Mouse (Mus musculus): ENCODE data around the gene Alpl. TPM values are rescaled to one million over a fixed set of nuclear protein-coding genes. Genes with fewer than 3 reads are reported as not detected.
A peak's percentile ranks its signal among the peaks of the same experiment; 100 is the strongest.

Gene Alpl
- total and polyA plus RNA-seq, 2 experiments from 2014 or later, result 10.1 to 11.2 TPM

DNA sequence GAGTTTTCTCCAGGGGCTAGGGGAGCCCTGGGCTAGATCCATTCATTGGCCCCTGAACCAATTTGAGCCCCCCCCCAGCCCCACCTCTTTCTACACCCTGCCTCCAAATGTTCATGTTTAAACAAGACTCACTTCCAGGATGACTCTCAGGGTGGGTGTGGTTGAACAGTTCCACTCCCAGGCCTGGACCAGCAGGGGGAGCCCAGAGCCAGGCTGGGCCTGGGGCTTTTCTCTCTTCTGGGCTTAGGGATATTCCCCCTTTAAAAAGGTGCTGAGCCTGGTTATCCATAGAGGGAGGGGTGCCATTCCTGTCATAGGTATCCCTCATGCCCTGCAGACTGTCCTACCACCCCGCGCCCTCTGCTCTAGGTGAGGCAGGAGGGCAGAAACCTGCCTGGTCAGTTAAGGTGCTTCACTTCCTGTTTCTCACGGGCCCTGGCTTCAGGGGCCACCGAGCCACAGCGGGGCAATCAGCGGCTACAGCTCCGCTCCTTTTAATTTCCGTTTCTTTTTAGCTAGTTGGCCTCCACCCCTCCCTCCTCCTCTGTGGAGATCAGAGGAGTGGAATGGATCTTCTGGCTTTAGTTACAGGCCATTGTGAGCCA lies 82.1 kb downstream of the Alpl start:
- DNase-seq (no peak), ATAC-seq (no peak)
- no peak overlapping the region for H3K4me2 ChIP-seq (ENCODE audit: low read depth)
- no peaks in the 10 kb centered on the region for H3K9me3 ChIP-seq (ENCODE audit: low read length)
- 48% methylated on average over 8 of the region's 8 CpGs for WGBS
- no peak overlapping the region for H3K9ac ChIP-seq
- peak; percentile 50 for TF ChIP-seq CTCF (IDR thresholded peaks at IDR 0.05; ENCODE audit: low read depth)
- 0 out of 2 replicates have a peak, but pooled peaks cover 3% of the 10 kb centered on the region for H3K4me1 ChIP-seq (ENCODE audit: insufficient read depth)
- no peak overlapping the region for H3K4me3 ChIP-seq (ENCODE audit: low read depth, low read length)
- no peaks in the 10 kb centered on the region for H3K27me3 ChIP-seq (ENCODE audit: insufficient read depth, low read length)
- H3K36me3 ChIP-seq (ENCODE audit: insufficient read depth), result peaks cover 5% of the 10 kb centered on the region; the same call in 1 of the 2 replicates
- H3K27ac ChIP-seq (ENCODE audit: low read depth, low read length), result no peak overlapping the region

DNA sequence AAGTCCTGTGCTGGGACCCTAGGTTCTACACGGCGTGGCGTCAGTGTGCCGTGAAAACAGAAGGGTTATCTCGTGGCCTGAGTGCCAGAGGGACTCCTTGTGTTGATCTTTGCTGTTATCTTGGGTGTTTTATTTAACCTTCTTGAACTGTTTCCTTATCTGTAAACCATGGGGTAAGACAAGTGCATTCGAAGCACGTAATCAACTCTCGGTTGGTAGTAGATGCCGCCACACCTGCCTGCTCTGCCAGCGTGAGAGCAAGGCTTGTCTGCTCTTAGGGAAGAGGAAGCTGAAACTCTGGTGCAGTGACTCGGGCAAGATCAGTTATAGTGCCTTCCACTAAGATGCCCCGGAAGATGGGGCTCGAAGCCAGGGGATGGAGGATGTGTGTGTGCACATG lies 83.2 kb downstream of the Alpl start:
- WGBS, result 90% methylated on average over 13 of the region's 13 CpGs
- Histone ChIP-seq H3K9me3 (ENCODE audit: low read length) (no peaks in the 10 kb centered on the region), H3K27ac (ENCODE audit: low read depth, low read length) (no peak overlapping the region), H3K4me3 (ENCODE audit: low read depth, low read length) (no peak overlapping the region), H3K9ac (no peak overlapping the region), H3K36me3 (ENCODE audit: insufficient read depth) (peaks cover 5% of the 10 kb centered on the region; the same call in 1 of the 2 replicates), H3K4me2 (ENCODE audit: low read depth) (no peak overlapping the region), H3K4me1 (ENCODE audit: insufficient read depth) (no peaks in the 10 kb centered on the region), H3K27me3 (ENCODE audit: insufficient read depth, low read length) (no peaks in the 10 kb centered on the region)
- no peak for TF ChIP-seq CTCF (IDR thresholded peaks at IDR 0.05; ENCODE audit: low read depth)
- ATAC-seq (no peak), DNase-seq (no peak)

- Histone ChIP-seq H3K4me2 (ENCODE audit: low read depth) (peak overlapping the region; percentile 87), H3K4me3 (ENCODE audit: low read depth, low read length) (peak overlapping the region; percentile 43), H3K4me1 (ENCODE audit: insufficient read depth) (peaks cover 6% of the 10 kb centered on the region; the same call in 1 of the 2 replicates), H3K27ac (ENCODE audit: low read depth, low read length) (no peak overlapping the region), H3K9me3 (ENCODE audit: low read length) (no peaks in the 10 kb centered on the region), H3K36me3 (ENCODE audit: insufficient read depth) (no peaks in the 10 kb centered on the region), H3K27me3 (ENCODE audit: insufficient read depth, low read length) (no peaks in the 10 kb centered on the region), H3K9ac (peak overlapping the region; percentile 56)
- 8% methylated on average over 38 of the region's 52 CpGs for WGBS
- ATAC-seq, result peak; percentile 71
- TF ChIP-seq CTCF (IDR thresholded peaks at IDR 0.05; ENCODE audit: low read depth), result no peak
- DNase-seq, result peak; percentile 86
These were observed 88.8 kb downstream of the Alpl start for GRCm38 (mm10) chr4:137707216-137707990.

DNA sequence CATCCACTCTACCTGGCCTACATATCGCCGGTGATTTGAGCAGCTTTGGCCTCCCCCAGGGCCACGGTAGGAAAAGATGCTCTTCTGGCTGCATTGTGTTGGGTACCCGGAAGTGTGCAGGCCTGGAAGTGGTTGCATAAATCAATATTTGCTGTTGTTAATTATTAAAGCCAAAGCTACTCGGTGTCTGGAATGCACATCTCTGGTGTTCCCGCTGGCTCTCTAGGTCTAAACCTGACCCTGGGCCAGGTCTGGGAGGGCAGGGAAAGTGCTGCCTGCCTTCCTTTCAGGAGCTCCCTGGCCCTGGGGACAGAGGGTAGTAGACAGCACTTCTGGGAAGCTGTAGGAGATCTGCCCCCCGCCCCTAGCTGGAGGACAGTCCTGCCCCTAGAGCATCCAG lies 89.7 kb downstream of the Alpl start:
- ATAC-seq (no peak), DNase-seq (no peak)
- H3K27ac ChIP-seq (ENCODE audit: low read depth, low read length), result no peak overlapping the region

GRCm38 (mm10) chr4:137705379-137705778 lies 90.8 kb downstream of the Alpl start:
- no peak overlapping the region for H3K9ac ChIP-seq
- H3K9me3 ChIP-seq (ENCODE audit: low read length), result no peaks in the 10 kb centered on the region
- H3K4me1 ChIP-seq (ENCODE audit: insufficient read depth), result peaks cover 6% of the 10 kb centered on the region; the same call in 1 of the 2 replicates
- no peak overlapping the region for H3K27ac ChIP-seq (ENCODE audit: low read depth, low read length)
- no peak for ATAC-seq
- no peaks in the 10 kb centered on the region for H3K27me3 ChIP-seq (ENCODE audit: insufficient read depth, low read length)
- H3K4me3 ChIP-seq (ENCODE audit: low read depth, low read length), result no peak overlapping the region
- no peaks in the 10 kb centered on the region for H3K36me3 ChIP-seq (ENCODE audit: insufficient read depth)
- DNase-seq, result no peak
- no peak for TF ChIP-seq CTCF (IDR thresholded peaks at IDR 0.05; ENCODE audit: low read depth)
- WGBS, result 68% methylated on average over 5 of the region's 5 CpGs
- no peak overlapping the region for H3K4me2 ChIP-seq (ENCODE audit: low read depth)

More for the DNA sequence above, 89.7 kb downstream of the Alpl start:
- Histone ChIP-seq H3K4me1 (ENCODE audit: insufficient read depth) (peaks cover 6% of the 10 kb centered on the region; the same call in 1 of the 2 replicates), H3K4me2 (ENCODE audit: low read depth) (peak overlapping the region; percentile 87; the same call in 1 of the 2 replicates), H3K4me3 (ENCODE audit: low read depth, low read length) (no peak overlapping the region), H3K9ac (no peak overlapping the region), H3K9me3 (ENCODE audit: low read length) (no peaks in the 10 kb centered on the region), H3K36me3 (ENCODE audit: insufficient read depth) (no peaks in the 10 kb centered on the region), H3K27me3 (ENCODE audit: insufficient read depth, low read length) (no peaks in the 10 kb centered on the region)
- TF ChIP-seq CTCF (IDR thresholded peaks at IDR 0.05; ENCODE audit: low read depth), result no peak
- WGBS, result 85% methylated on average over 7 of the region's 7 CpGs

DNA sequence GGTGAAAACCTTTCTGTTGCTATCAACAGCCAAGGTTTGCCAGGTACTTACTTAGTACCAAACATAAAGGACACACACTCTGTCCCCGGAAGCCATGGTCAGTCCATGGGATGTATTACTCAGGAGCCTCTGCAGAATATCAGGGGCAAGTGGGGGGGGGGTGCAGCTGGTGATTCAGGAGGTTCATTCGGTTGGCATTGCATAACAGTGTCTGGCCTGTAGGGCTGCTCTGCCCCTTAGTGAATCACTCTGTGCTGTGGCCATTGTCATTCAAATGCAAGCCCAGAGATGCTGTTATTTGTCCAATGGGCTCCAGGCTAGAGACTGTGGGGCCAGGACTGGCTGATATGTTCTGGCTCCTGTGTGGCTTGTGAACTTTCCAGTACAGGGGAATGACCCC lies 91.6 kb downstream of the Alpl start:
- WGBS, result 34% methylated on average over 2 of the region's 2 CpGs
- no peak for DNase-seq
- no peak overlapping the region for H3K9ac ChIP-seq

GRCm38 (mm10) chr4:137703077-137703476 lies 93.1 kb downstream of the Alpl start:
- no peak for DNase-seq
- H3K4me2 ChIP-seq (ENCODE audit: low read depth), result no peak overlapping the region
- ATAC-seq, result no peak

More for the DNA sequence above, 91.6 kb downstream of the Alpl start:
- Histone ChIP-seq H3K9me3 (ENCODE audit: low read length) (no peaks in the 10 kb centered on the region), H3K4me2 (ENCODE audit: low read depth) (no peak overlapping the region), H3K4me1 (ENCODE audit: insufficient read depth) (peaks cover 6% of the 10 kb centered on the region; the same call in 1 of the 2 replicates), H3K36me3 (ENCODE audit: insufficient read depth) (no peaks in the 10 kb centered on the region), H3K27me3 (ENCODE audit: insufficient read depth, low read length) (no peaks in the 10 kb centered on the region), H3K4me3 (ENCODE audit: low read depth, low read length) (no peak overlapping the region), H3K27ac (ENCODE audit: low read depth, low read length) (no peak overlapping the region)
- no peak for TF ChIP-seq CTCF (IDR thresholded peaks at IDR 0.05; ENCODE audit: low read depth)
- 0 out of 2 replicates have a peak, but pooled peaks have one; percentile 20 for ATAC-seq

More at GRCm38 (mm10) chr4:137703077-137703476, 93.1 kb downstream of the Alpl start:
- H3K4me3 ChIP-seq (ENCODE audit: low read depth, low read length), result no peak overlapping the region
- H3K4me1 ChIP-seq (ENCODE audit: insufficient read depth), result peaks cover 6% of the 10 kb centered on the region; the same call in 1 of the 2 replicates
- H3K9ac ChIP-seq, result no peak overlapping the region
- H3K9me3 ChIP-seq (ENCODE audit: low read length), result no peaks in the 10 kb centered on the region
- H3K27me3 ChIP-seq (ENCODE audit: insufficient read depth, low read length), result no peaks in the 10 kb centered on the region
- H3K27ac ChIP-seq (ENCODE audit: low read depth, low read length), result no peak overlapping the region
- no peak for TF ChIP-seq CTCF (IDR thresholded peaks at IDR 0.05; ENCODE audit: low read depth)
- WGBS, result 99% methylated on average over 5 of the region's 5 CpGs
- no peaks in the 10 kb centered on the region for H3K36me3 ChIP-seq (ENCODE audit: insufficient read depth)
